Mouse (Mus musculus) kidney, adult 9 months (tissue): ENCODE measurements at regions not wholly inside any gene's neighbourhood (a gene's known extent, or its start where the extent isn't known, plus 50 kb on each side); places are given as distances from the start of the nearest gene placed in this dataset.

Experiments
- DNase-seq: peaks from one replicate; pipeline ENCODE4 v3.0.0; 2022

GRCm38 (mm10) chr1:43882576-43882975 is 50.9 kb upstream of the Tpp2 start:
- DNase-seq = no peak

- no peak for DNase-seq
Observed at GRCm38 (mm10) chr1:43880396-43880795, 52.8 kb upstream of the Uxs1 start.

DNA sequence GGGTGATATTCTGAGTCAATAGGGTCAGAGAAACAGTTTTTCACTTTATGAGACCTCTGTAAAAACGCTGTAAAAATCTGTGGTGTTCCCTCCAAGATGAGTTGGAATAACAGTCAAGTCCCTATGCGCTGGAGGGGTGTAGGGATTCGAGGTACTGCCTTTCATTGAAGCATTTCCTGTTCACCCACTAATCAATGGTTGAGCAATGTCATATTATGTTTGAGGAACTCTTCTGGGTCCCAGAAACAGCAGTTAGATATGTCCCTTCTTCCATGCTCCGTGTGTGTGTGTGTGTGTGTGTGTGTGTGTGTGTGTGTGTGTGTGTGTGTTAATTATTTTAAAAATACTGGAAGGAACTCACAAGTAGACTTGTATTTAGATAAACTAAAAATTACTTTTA is 52.3 kb upstream of the Uxs1 start:
- no peak for DNase-seq

- DNase-seq = no peak
Observed at GRCm38 (mm10) chr1:43879163-43879562, 51.6 kb upstream of the Uxs1 start.

DNA sequence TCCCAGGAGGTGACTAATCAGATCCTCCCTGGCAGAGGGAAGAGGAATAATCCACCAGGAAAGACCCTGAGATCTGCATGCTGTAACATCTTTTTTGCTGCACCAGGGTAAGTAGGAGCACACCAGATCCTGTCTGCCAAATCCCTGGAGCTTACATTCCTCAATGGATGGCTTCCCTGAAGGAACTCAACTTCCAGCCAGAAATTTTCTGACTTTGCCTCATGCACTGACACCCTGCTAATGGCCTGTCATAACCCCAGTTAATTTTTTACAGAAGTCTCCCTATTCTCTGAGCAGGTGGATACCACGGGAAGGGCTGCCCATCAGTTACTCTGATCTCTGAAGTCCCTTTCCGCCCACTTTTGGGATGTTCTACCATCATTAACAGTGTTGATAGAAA is 50.6 kb upstream of the Uxs1 start:
- peak; percentile 89 for DNase-seq

DNA sequence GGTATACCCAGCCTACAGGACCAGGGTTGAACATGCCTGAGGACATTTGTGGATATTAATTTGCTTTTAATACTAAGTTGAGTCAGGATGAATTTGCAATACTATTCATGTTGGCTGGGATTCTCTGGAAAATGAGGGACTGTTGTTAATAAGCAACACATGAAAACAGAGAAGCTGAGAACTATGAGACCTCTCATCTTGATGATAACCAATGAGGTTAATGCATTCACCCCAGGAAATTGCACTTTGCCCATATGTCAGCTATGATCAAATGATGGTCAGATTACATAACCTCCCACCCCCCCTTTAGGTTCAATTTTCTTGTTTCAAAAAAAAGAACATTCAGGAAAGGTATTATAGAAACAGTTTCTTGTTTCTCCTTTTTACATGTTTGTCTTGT is 50.1 kb upstream of the Uxs1 start:
- DNase-seq = peak; percentile 67
